Mouse (Mus musculus) fibroblast of lung, adult 2 months (primary cell): ENCODE data around the gene Blmh.

Experiments
- DNase-seq: peaks from one replicate; pipeline ENCODE4 v3.0.0-alpha.2; 2011; ENCODE audit warnings: low read depth

Gene Blmh

GRCm38 (mm10) chr11:76998705-76999226, 74.2 kb downstream of the Blmh start:
- no peak for DNase-seq

- no peak for DNase-seq
These were observed 76.1 kb downstream of the Blmh start for GRCm38 (mm10) chr11:77000741-77001140.

GRCm38 (mm10) chr11:77002361-77002760, 77.8 kb downstream of the Blmh start:
- DNase-seq, result no peak

GRCm38 (mm10) chr11:77005881-77006280, 81.3 kb downstream of the Blmh start:
- peak; percentile 36 for DNase-seq

GRCm38 (mm10) chr11:77006616-77007015, 82.0 kb downstream of the Blmh start:
- DNase-seq, result no peak

- no peak for DNase-seq
These were observed 84.7 kb downstream of the Blmh start for GRCm38 (mm10) chr11:77009069-77010025.

GRCm38 (mm10) chr11:77010762-77011475, 86.3 kb downstream of the Blmh start:
- DNase-seq, result no peak

- DNase-seq, result no peak
These were observed 93.4 kb downstream of the Blmh start for GRCm38 (mm10) chr11:77018046-77018445.

- no peak for DNase-seq
These were observed 94.9 kb downstream of the Blmh start for GRCm38 (mm10) chr11:77019539-77019938.

GRCm38 (mm10) chr11:77021749-77022396, 97.3 kb downstream of the Blmh start:
- no peak for DNase-seq

GRCm38 (mm10) chr11:77026559-77026958, 102.0 kb downstream of the Blmh start:
- DNase-seq, result no peak

GRCm38 (mm10) chr11:77028157-77028556, 103.5 kb downstream of the Blmh start:
- no peak for DNase-seq

- DNase-seq, result no peak
These were observed 106.7 kb downstream of the Blmh start for GRCm38 (mm10) chr11:77031151-77031934.
